Mouse (Mus musculus) heart, postnatal 0 days (tissue): ENCODE data around the gene Rybp.

Experiments used
- CTCF ChIP-seq: IDR thresholded peaks from 2 replicates; pipeline ENCODE4 v1.5.1; 2016; ENCODE audit warnings: antibody characterized with exemption, control low read depth, low read depth
- EP300 ChIP-seq: IDR thresholded peaks from 2 replicates; pipeline ENCODE4 v1.6.1; 2016; ENCODE audit warnings: antibody characterized with exemption, low read depth

DNA sequence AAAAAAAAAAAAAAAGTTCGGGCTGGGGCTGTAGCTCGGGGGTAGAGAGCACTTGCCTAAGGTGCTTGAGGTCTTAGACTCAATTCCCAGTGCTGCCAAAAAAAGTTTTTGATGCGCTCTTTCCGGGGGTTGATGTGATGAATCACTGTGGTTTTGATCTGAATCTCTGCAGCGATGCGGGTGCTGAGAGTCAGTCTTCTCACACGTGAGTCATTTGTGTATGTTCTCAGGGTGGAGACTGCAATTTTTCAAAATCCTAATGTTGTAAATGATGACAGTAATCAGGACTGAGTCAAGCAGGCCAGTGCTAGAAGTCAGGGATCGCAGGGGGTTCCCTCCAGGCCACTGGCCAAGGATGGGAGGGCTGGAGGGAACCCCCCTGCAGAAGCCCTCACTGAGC lies 26.9 kb upstream of the Rybp start:
- no peak for TF ChIP-seq CTCF
- TF ChIP-seq EP300, result no peak
